Mouse (Mus musculus) heart, postnatal 14 days (tissue): ENCODE measurements at regions not wholly inside any gene's neighbourhood (a gene's known extent, or its start where the extent isn't known, plus 50 kb on each side); places are given as distances from the start of the nearest gene placed in this dataset.
A peak's percentile ranks its signal among the peaks of the same experiment; 100 is the strongest.

Source experiments
- DNase-seq, 2 experiments: peaks; one replicate each; pipeline ENCODE4 v3.0.0; 2021 to 2022
- intact Hi-C: fragments of 180-260 bp; cut with DNase I; formaldehyde crosslinking; loops from one replicate; pipeline ENCODE4 v1.15.1; 2025

GRCm38 (mm10) chr2:133208498-133208897 lies 262.8 kb upstream of the Fermt1 start:
- intact Hi-C loops = no loop called here
- DNase-seq = no peak

GRCm38 (mm10) chr2:133221762-133222556 lies 276.3 kb upstream of the Fermt1 start:
- intact Hi-C loops = no loop called here
- DNase-seq = no peak

- DNase-seq = no peak
These were observed 289.6 kb upstream of the Fermt1 start for GRCm38 (mm10) chr2:133235175-133235920.

GRCm38 (mm10) chr2:133252131-133252530 lies 299.8 kb upstream of the Bmp2 start:
- DNase-seq = no peak
- intact Hi-C loops = no loop called here

More at GRCm38 (mm10) chr2:133235175-133235920, 289.6 kb upstream of the Fermt1 start:
- intact Hi-C loops = no loop called here

- intact Hi-C loops = no loop called here
- no peak for DNase-seq
These were observed 277.5 kb upstream of the Bmp2 start for GRCm38 (mm10) chr2:133274424-133274823.

- no peak for DNase-seq
- intact Hi-C loops = no loop called here
These were observed 273.4 kb upstream of the Bmp2 start for GRCm38 (mm10) chr2:133278546-133278945.

GRCm38 (mm10) chr2:133279275-133279674 lies 272.7 kb upstream of the Bmp2 start:
- intact Hi-C loops = no loop called here

GRCm38 (mm10) chr2:133282692-133283091 lies 269.3 kb upstream of the Bmp2 start:
- no peak for DNase-seq

More at GRCm38 (mm10) chr2:133279275-133279674, 272.7 kb upstream of the Bmp2 start:
- DNase-seq = no peak

GRCm38 (mm10) chr2:133283709-133284108 lies 268.2 kb upstream of the Bmp2 start:
- no peak for DNase-seq
- intact Hi-C loops = no loop called here

More at GRCm38 (mm10) chr2:133282692-133283091, 269.3 kb upstream of the Bmp2 start:
- intact Hi-C loops = no loop called here

- intact Hi-C loops = no loop called here
- DNase-seq = no peak
These were observed 257.8 kb upstream of the Bmp2 start for GRCm38 (mm10) chr2:133294136-133294535.

GRCm38 (mm10) chr2:133305936-133306335 lies 246.0 kb upstream of the Bmp2 start:
- peak; percentile 17 to 35 for DNase-seq
- intact Hi-C loops = no loop called here

- intact Hi-C loops = no loop called here
- no peak for DNase-seq
These were observed 241.0 kb upstream of the Bmp2 start for GRCm38 (mm10) chr2:133311001-133311400.

- intact Hi-C loops = no loop called here
- DNase-seq = no peak
These were observed 225.5 kb upstream of the Bmp2 start for GRCm38 (mm10) chr2:133326290-133327050.

GRCm38 (mm10) chr2:133327653-133328052 lies 224.3 kb upstream of the Bmp2 start:
- intact Hi-C loops = no loop called here
- no peak for DNase-seq

- intact Hi-C loops = no loop called here
These were observed 215.6 kb upstream of the Bmp2 start for GRCm38 (mm10) chr2:133336177-133336901.

GRCm38 (mm10) chr2:133338150-133338549 lies 213.8 kb upstream of the Bmp2 start:
- intact Hi-C loops = no loop called here

More at GRCm38 (mm10) chr2:133336177-133336901, 215.6 kb upstream of the Bmp2 start:
- DNase-seq = no peak

GRCm38 (mm10) chr2:133341352-133341751 lies 210.6 kb upstream of the Bmp2 start:
- intact Hi-C loops = no loop called here
- DNase-seq = no peak

More at GRCm38 (mm10) chr2:133338150-133338549, 213.8 kb upstream of the Bmp2 start:
- no peak for DNase-seq

- no peak for DNase-seq
- intact Hi-C loops = no loop called here
These were observed 205.8 kb upstream of the Bmp2 start for GRCm38 (mm10) chr2:133345964-133346788.

- DNase-seq = no peak
- intact Hi-C loops = no loop called here
These were observed 205.1 kb upstream of the Bmp2 start for GRCm38 (mm10) chr2:133346789-133347424.
